Mouse (Mus musculus) effector memory CD4-positive, alpha-beta T cell, adult 7 months (primary cell): ENCODE measurements around the gene Gm4498. TPM values are rescaled to one million over a fixed set of nuclear protein-coding genes. Genes with fewer than 3 reads are reported as not detected.

Experiments used
- polyA plus RNA-seq: library from polyadenylated mRNA; unstranded; fragments of 100-300 nt; shearing (Covaris generic); gene quantifications from one replicate; pipeline ENCODE4 v1.2.1, GENCODE M21; 2017

The Gm4498 gene
- polyA plus RNA-seq: not detected

GRCm38 (mm10) chr7:20233728-20234127, at the start of gene Gm4498:
Gm4498 (minus strand) TSS chr7:20233828.

GRCm38 (mm10) chr7:20262734-20263133, 29.1 kb upstream of the Gm4498 start, which contains the start of gene Gm5890:
Gm5890 (minus strand) TSS chr7:20262834.

GRCm38 (mm10) chr7:20205507-20205906, 28.1 kb downstream of the Gm4498 start, which contains the start of gene Gm6164:
Gm6164 (minus strand) TSS chr7:20205607.

GRCm38 (mm10) chr7:20193410-20193809, 40.2 kb downstream of the Gm4498 start, which contains the start of gene Vmn1r95:
Vmn1r95 (plus strand) TSS chr7:20193710.

Other genes starting within 250 kb of the Gm4498 start
- 0.26 TPM for gene Nlrp9b, start 242.4 kb downstream of the Gm4498 start, polyA plus RNA-seq
- gene Vmn1r91, start 134.1 kb downstream of the Gm4498 start, polyA plus RNA-seq: 0.87 TPM
- not detected for gene Gm16442, start 111.2 kb downstream of the Gm4498 start, polyA plus RNA-seq
- gene Vmn1r93, start 94.7 kb downstream of the Gm4498 start, polyA plus RNA-seq: not detected
- not detected for gene Vmn1r94, start 65.5 kb downstream of the Gm4498 start, polyA plus RNA-seq
- gene Vmn1r95, start 40.1 kb downstream of the Gm4498 start, polyA plus RNA-seq: 0.55 TPM
- gene Gm6164, start 28.2 kb downstream of the Gm4498 start, polyA plus RNA-seq: not detected
- gene Gm5890, start 29.0 kb upstream of the Gm4498 start, polyA plus RNA-seq: not detected
- not detected for gene Gm4133, start 100.2 kb upstream of the Gm4498 start, polyA plus RNA-seq
- not detected for gene Gm5728, start 141.6 kb upstream of the Gm4498 start, polyA plus RNA-seq
- gene Vmn1r100, start 184.1 kb upstream of the Gm4498 start, polyA plus RNA-seq: not detected
- not detected for gene Vmn1r101, start 208.8 kb upstream of the Gm4498 start, polyA plus RNA-seq
- gene Gm10670, start 241.1 kb upstream of the Gm4498 start, polyA plus RNA-seq: 1.2 TPM